Mouse (Mus musculus): Measurements from ENCODE around the gene Bche.

The Bche gene

GRCm38 (mm10) chr3:73708410-73708714 is at the start of gene Bche:
TSS of gene Bche (minus strand) at chr3:73708415.
- no peak for DNase-seq (ENCODE audit: low read depth, low spot score)

- no peak for DNase-seq (ENCODE audit: low read depth, low spot score)
Measured at GRCm38 (mm10) chr3:73741998-73742397, 33.8 kb upstream of the Bche start.

GRCm38 (mm10) chr3:73731677-73732076 is 23.5 kb upstream of the Bche start:
- no peak for DNase-seq (ENCODE audit: low read depth, low spot score)

GRCm38 (mm10) chr3:73729511-73729910 is 21.3 kb upstream of the Bche start:
- DNase-seq (ENCODE audit: low read depth, low spot score) = no peak

- no peak for DNase-seq (ENCODE audit: low read depth, low spot score)
Measured at GRCm38 (mm10) chr3:73725711-73726110, 17.5 kb upstream of the Bche start.

GRCm38 (mm10) chr3:73724869-73725268 is 16.7 kb upstream of the Bche start:
- no peak for DNase-seq (ENCODE audit: low read depth, low spot score)

GRCm38 (mm10) chr3:73717610-73718284 is 9.5 kb upstream of the Bche start:
- no peak for DNase-seq (ENCODE audit: low read depth, low spot score)

GRCm38 (mm10) chr3:73709871-73710270 is 1.7 kb upstream of the Bche start:
- DNase-seq (ENCODE audit: low read depth, low spot score) = no peak

- no peak for DNase-seq (ENCODE audit: low read depth, low spot score)
Measured at GRCm38 (mm10) chr3:73707461-73708409, 480 bp downstream of the Bche start.

GRCm38 (mm10) chr3:73706544-73706943 is 1.7 kb downstream of the Bche start:
- no peak for DNase-seq (ENCODE audit: low read depth, low spot score)

GRCm38 (mm10) chr3:73698889-73699288 is 9.3 kb downstream of the Bche start:
- DNase-seq (ENCODE audit: low read depth, low spot score) = no peak

- no peak for DNase-seq (ENCODE audit: low read depth, low spot score)
Measured at GRCm38 (mm10) chr3:73673333-73673732, 34.9 kb downstream of the Bche start.

- DNase-seq (ENCODE audit: low read depth, low spot score) = no peak
Measured at GRCm38 (mm10) chr3:73668172-73668571, 40.0 kb downstream of the Bche start.

GRCm38 (mm10) chr3:73667245-73668131 is 40.7 kb downstream of the Bche start:
- no peak for DNase-seq (ENCODE audit: low read depth, low spot score)

GRCm38 (mm10) chr3:73650281-73650680 is 57.9 kb downstream of the Bche start:
- DNase-seq (ENCODE audit: low read depth, low spot score) = no peak

GRCm38 (mm10) chr3:73647064-73647463 is 61.2 kb downstream of the Bche start:
- no peak for DNase-seq (ENCODE audit: low read depth, low spot score)

- no peak for DNase-seq (ENCODE audit: low read depth, low spot score)
Measured at GRCm38 (mm10) chr3:73611421-73611820, 96.8 kb downstream of the Bche start.

GRCm38 (mm10) chr3:73591757-73592533 is 116.3 kb downstream of the Bche start:
- DNase-seq (ENCODE audit: low read depth, low spot score) = no peak
